Mouse (Mus musculus): ENCODE results near the gene Lif.

DNA sequence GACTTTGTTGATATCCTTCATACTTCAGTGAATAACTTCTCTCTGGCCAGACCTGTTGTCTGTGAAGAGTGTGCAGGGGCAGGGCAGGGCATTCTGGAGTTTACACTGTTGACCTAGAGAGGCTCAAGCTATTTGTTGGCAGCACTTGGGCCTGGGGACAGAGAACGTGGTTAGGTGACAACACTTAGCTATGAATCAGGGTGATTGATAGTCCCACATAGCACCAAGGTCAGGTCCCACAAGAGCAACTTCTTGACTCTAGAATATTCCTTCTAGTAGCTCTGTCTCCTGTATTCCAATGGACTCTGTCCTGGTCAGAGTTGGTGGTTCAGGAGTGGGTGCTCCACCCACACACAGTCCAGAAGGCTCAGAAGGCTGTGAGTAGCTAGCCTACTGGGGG is 46.6 kb upstream of the Lif start:
- TF ChIP-seq EP300 (IDR thresholded peaks at IDR 0.05; ENCODE audit: insufficient read depth, low read depth, low read length), result no peak
- TF ChIP-seq CTCF (IDR thresholded peaks at IDR 0.05; ENCODE audit: low read depth, low read length), result no peak
- TF ChIP-seq POLR2A (IDR thresholded peaks at IDR 0.05; ENCODE audit: insufficient read depth, low read length), result no peak

All from ES-Bruce4 (cell line).